Mouse (Mus musculus): ENCODE results near the gene Hint3. TPM values are rescaled to one million over a fixed set of nuclear protein-coding genes. Genes with fewer than 3 reads are reported as not detected.
"Not testable (repeated sequence)": the region's sequence is repeated elsewhere in the genome, so short reads cannot be mapped to it uniquely, and the experiment has no call there.

Hint3 gene
- 22.7 and 26.1 TPM in 2 replicates for polyA plus RNA-seq (2015; fragmentation: Nextera tagmentation; extraction: Ambion mirVana)

- no peaks in the 10 kb centered on the region for H3K36me3 ChIP-seq (ENCODE audit: insufficient read depth, low read length)
- no peak within 1 kb of the TSS for H3K4me3 ChIP-seq (ENCODE audit: low read length)
- H3K27ac ChIP-seq (ENCODE audit: low read length) = no peak within 1 kb of the TSS
- no peak within 1 kb of the TSS for H3K9ac ChIP-seq (replicated peaks; ENCODE audit: low read length)
- no peaks in the 10 kb centered on the region for H3K27me3 ChIP-seq (ENCODE audit: insufficient read depth, low read length)
- H3K9me3 ChIP-seq (ENCODE audit: low read length) = no peaks in the 10 kb centered on the region
- no peak within 1 kb of the TSS for H3K4me2 ChIP-seq (replicated peaks; ENCODE audit: low read depth, low read length)
- ATAC-seq (ENCODE audit: low FRiP score, low TSS enrichment) = no peak
- no peaks in the 10 kb centered on the region for H3K4me1 ChIP-seq (ENCODE audit: insufficient read depth, low read length)
- 86% methylated on average over 3 of the region's 3 CpGs for WGBS
Measured at GRCm38 (mm10) chr10:30629513-30629912, at the start of gene Hint3. Hint3 (minus strand) TSS chr10:30629632.

DNA sequence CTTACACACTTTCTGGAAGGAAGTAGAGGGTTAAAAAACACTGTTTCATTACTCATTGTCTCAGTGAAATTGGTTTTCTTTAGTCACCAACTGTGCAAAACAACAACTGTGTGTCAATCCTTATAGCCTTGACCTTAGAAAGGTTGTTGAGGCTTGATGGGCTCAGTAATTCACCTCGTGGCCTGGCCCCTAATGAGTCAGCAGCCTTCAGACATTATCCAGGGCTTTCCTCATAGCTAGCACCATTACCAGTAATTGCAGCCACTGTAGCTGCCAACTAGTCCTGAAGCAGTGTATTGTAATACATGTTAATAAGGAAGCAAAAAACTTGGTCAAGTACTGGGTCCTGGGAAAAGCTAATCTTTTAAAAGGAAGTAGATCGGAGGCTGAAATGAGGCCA lies 48.6 kb upstream of the Hint3 start:
- no peak overlapping the region for H3K9ac ChIP-seq (replicated peaks; ENCODE audit: low read length)
- WGBS = 69% methylated on average over 2 of the region's 2 CpGs
- no peaks in the 10 kb centered on the region for H3K4me1 ChIP-seq (ENCODE audit: insufficient read depth, low read length)
- no peaks in the 10 kb centered on the region for H3K9me3 ChIP-seq (ENCODE audit: low read length)
- no peak overlapping the region for H3K4me2 ChIP-seq (replicated peaks; ENCODE audit: low read depth, low read length)
- ATAC-seq (ENCODE audit: low FRiP score, low TSS enrichment) = no peak
- H3K4me3 ChIP-seq (ENCODE audit: low read length) = no peak overlapping the region
- no peak overlapping the region for H3K27ac ChIP-seq (ENCODE audit: low read length)
- H3K36me3 ChIP-seq (ENCODE audit: insufficient read depth, low read length) = 0 out of 2 replicates have a peak, but pooled peaks cover 9% of the 10 kb centered on the region
- no peaks in the 10 kb centered on the region for H3K27me3 ChIP-seq (ENCODE audit: insufficient read depth, low read length)

GRCm38 (mm10) chr10:30674825-30675224 lies 45.4 kb upstream of the Hint3 start:
- Histone ChIP-seq H3K4me1 (ENCODE audit: insufficient read depth, low read length) (no peaks in the 10 kb centered on the region), H3K9me3 (ENCODE audit: low read length) (no peaks in the 10 kb centered on the region), H3K36me3 (ENCODE audit: insufficient read depth, low read length) (peaks cover 20% of the 10 kb centered on the region; the same call in 1 of the 2 replicates), H3K27me3 (ENCODE audit: insufficient read depth, low read length) (no peaks in the 10 kb centered on the region), H3K9ac (replicated peaks; ENCODE audit: low read length) (no peak overlapping the region), H3K4me3 (ENCODE audit: low read length) (no peak overlapping the region), H3K4me2 (replicated peaks; ENCODE audit: low read depth, low read length) (no peak overlapping the region), H3K27ac (ENCODE audit: low read length) (no peak overlapping the region)
- 81% methylated on average over 3 of the region's 3 CpGs for WGBS
- ATAC-seq (ENCODE audit: low FRiP score, low TSS enrichment) = no peak

GRCm38 (mm10) chr10:30666580-30666979 lies 37.1 kb upstream of the Hint3 start:
- Histone ChIP-seq H3K4me3 (ENCODE audit: low read length) (no peak overlapping the region), H3K9ac (replicated peaks; ENCODE audit: low read length) (no peak overlapping the region), H3K27me3 (ENCODE audit: insufficient read depth, low read length) (no peaks in the 10 kb centered on the region), H3K36me3 (ENCODE audit: insufficient read depth, low read length) (peaks cover 6% of the 10 kb centered on the region; the same call in 1 of the 2 replicates), H3K4me1 (ENCODE audit: insufficient read depth, low read length) (no peaks in the 10 kb centered on the region), H3K9me3 (ENCODE audit: low read length) (no peaks in the 10 kb centered on the region), H3K27ac (ENCODE audit: low read length) (no peak overlapping the region), H3K4me2 (replicated peaks; ENCODE audit: low read depth, low read length) (no peak overlapping the region)
- 100% methylated on average over 2 of the region's 2 CpGs for WGBS
- ATAC-seq (ENCODE audit: low FRiP score, low TSS enrichment) = no peak

DNA sequence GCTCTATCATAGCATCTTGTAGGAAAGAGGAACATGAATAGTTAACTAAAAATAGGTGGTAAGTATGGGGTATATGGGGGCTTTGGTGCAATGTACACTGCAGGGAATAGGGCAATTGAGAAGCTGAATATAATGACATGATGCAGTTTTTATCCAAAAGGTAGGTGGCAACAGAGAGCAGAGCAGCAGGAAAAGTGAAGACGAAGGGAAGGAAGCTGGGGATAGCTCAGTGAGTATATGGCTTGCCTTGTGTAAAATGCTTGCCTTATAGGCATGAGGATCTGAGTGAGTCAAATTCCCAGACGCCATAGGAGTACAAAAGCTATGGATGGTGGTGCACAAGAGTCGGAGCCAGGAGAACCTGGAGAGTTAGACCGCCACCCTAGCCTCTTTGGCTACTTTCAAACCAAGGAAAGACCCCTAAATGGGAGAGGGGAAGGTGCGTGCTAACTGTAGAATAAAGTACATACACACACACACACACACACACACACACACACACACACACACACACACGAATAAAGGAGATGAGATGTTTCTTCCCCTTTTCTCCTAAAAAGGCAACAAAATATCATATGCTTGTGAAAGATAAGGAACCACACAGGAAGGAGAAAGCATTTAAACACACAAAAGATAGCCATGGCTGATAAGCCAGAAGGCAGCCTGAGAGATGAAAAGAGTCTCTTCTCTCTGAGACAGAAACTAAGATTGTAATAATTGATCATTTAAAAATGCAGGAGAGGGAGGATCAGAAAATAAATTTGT lies 31.3 kb upstream of the Hint3 start:
- Histone ChIP-seq H3K27ac (ENCODE audit: low read length) (no peak overlapping the region), H3K9me3 (ENCODE audit: low read length) (no peaks in the 10 kb centered on the region), H3K27me3 (ENCODE audit: insufficient read depth, low read length) (no peaks in the 10 kb centered on the region), H3K36me3 (ENCODE audit: insufficient read depth, low read length) (peaks cover 8% of the 10 kb centered on the region; the same call in 1 of the 2 replicates), H3K4me1 (ENCODE audit: insufficient read depth, low read length) (0 out of 2 replicates have a peak, but pooled peaks cover 6% of the 10 kb centered on the region), H3K9ac (replicated peaks; ENCODE audit: low read length) (no peak overlapping the region), H3K4me2 (replicated peaks; ENCODE audit: low read depth, low read length) (no peak overlapping the region), H3K4me3 (ENCODE audit: low read length) (no peak overlapping the region)
- no peak for ATAC-seq (ENCODE audit: low FRiP score, low TSS enrichment)
- WGBS = 90% methylated on average over 6 of the region's 6 CpGs

DNA sequence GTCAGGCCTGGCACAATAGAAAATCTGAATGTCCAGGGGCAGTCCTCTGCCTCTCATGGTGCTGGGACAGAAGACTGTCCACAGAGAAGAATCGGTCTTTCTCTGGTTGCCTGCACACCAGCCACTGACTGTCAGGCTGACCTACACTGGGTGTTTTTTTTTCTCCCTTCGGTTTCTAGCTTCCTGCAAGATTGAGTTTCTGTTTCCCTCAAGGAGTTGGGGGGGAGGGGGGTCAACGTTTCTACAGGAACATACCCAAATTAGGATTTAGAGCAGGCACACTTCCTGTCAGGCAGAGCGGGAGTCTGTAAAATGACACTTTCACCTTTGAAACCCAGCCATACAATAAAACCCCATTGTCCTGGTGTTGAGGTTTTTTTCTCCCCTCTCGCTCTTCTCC lies 26.2 kb upstream of the Hint3 start:
- no peaks in the 10 kb centered on the region for H3K27me3 ChIP-seq (ENCODE audit: insufficient read depth, low read length)
- WGBS = 6% methylated on average over 5 of the region's 5 CpGs
- H3K9ac ChIP-seq (replicated peaks; ENCODE audit: low read length) = peak overlapping the region; percentile 70
- ATAC-seq (ENCODE audit: low FRiP score, low TSS enrichment) = peak; percentile 91
- peak overlapping the region; percentile 68 for H3K4me2 ChIP-seq (replicated peaks; ENCODE audit: low read depth, low read length)
- H3K4me1 ChIP-seq (ENCODE audit: insufficient read depth, low read length) = peaks cover 15% of the 10 kb centered on the region; the same call in 1 of the 2 replicates
- peak overlapping the region; percentile 66 for H3K27ac ChIP-seq (ENCODE audit: low read length)
- H3K9me3 ChIP-seq (ENCODE audit: low read length) = no peaks in the 10 kb centered on the region
- peaks cover 12% of the 10 kb centered on the region; the same call in 1 of the 2 replicates for H3K36me3 ChIP-seq (ENCODE audit: insufficient read depth, low read length)
- peak overlapping the region; percentile 48 for H3K4me3 ChIP-seq (ENCODE audit: low read length)

- Histone ChIP-seq H3K4me3 (ENCODE audit: low read length) (no peak overlapping the region), H3K27me3 (ENCODE audit: insufficient read depth, low read length) (no peaks in the 10 kb centered on the region), H3K9me3 (ENCODE audit: low read length) (no peaks in the 10 kb centered on the region), H3K4me2 (replicated peaks; ENCODE audit: low read depth, low read length) (no peak overlapping the region), H3K9ac (replicated peaks; ENCODE audit: low read length) (no peak overlapping the region), H3K27ac (ENCODE audit: low read length) (no peak overlapping the region), H3K36me3 (ENCODE audit: insufficient read depth, low read length) (0 out of 2 replicates have a peak, but pooled peaks cover 12% of the 10 kb centered on the region), H3K4me1 (ENCODE audit: insufficient read depth, low read length) (no peaks in the 10 kb centered on the region)
- ATAC-seq (ENCODE audit: low FRiP score, low TSS enrichment) = no peak
- WGBS = 29% methylated on average over 2 of the region's 2 CpGs
Measured at GRCm38 (mm10) chr10:30647681-30648080, 18.2 kb upstream of the Hint3 start.

- Histone ChIP-seq H3K9me3 (ENCODE audit: low read length) (no peaks in the 10 kb centered on the region), H3K4me2 (replicated peaks; ENCODE audit: low read depth, low read length) (no peak overlapping the region), H3K27me3 (ENCODE audit: insufficient read depth, low read length) (no peaks in the 10 kb centered on the region), H3K36me3 (ENCODE audit: insufficient read depth, low read length) (no peaks in the 10 kb centered on the region), H3K4me1 (ENCODE audit: insufficient read depth, low read length) (no peaks in the 10 kb centered on the region), H3K4me3 (ENCODE audit: low read length) (no peak overlapping the region), H3K27ac (ENCODE audit: low read length) (no peak overlapping the region), H3K9ac (replicated peaks; ENCODE audit: low read length) (no peak overlapping the region)
- ATAC-seq (ENCODE audit: low FRiP score, low TSS enrichment) = no peak
- 88% methylated on average over 3 of the region's 3 CpGs for WGBS
Measured at GRCm38 (mm10) chr10:30638216-30638615, 8.8 kb upstream of the Hint3 start.

- not testable (repeated sequence) for H3K4me1 ChIP-seq (ENCODE audit: insufficient read depth, low read length); H3K27me3 ChIP-seq (ENCODE audit: insufficient read depth, low read length); H3K36me3 ChIP-seq (ENCODE audit: insufficient read depth, low read length); H3K9ac ChIP-seq (replicated peaks; ENCODE audit: low read length); H3K4me3 ChIP-seq (ENCODE audit: low read length); H3K4me2 ChIP-seq (replicated peaks; ENCODE audit: low read depth, low read length); H3K27ac ChIP-seq (ENCODE audit: low read length); H3K9me3 ChIP-seq (ENCODE audit: low read length); ATAC-seq (ENCODE audit: low FRiP score, low TSS enrichment)
- WGBS = 65% methylated on average over 1 of the region's 1 CpGs
Measured at GRCm38 (mm10) chr10:30636474-30637154, 7.2 kb upstream of the Hint3 start.

- no peaks in the 10 kb centered on the region for H3K27me3 ChIP-seq (ENCODE audit: insufficient read depth, low read length)
- H3K36me3 ChIP-seq (ENCODE audit: insufficient read depth, low read length) = no peaks in the 10 kb centered on the region
- no peaks in the 10 kb centered on the region for H3K4me1 ChIP-seq (ENCODE audit: insufficient read depth, low read length)
- H3K27ac ChIP-seq (ENCODE audit: low read length) = no peak overlapping the region
- H3K4me2 ChIP-seq (replicated peaks; ENCODE audit: low read depth, low read length) = no peak overlapping the region
- no peak for ATAC-seq (ENCODE audit: low FRiP score, low TSS enrichment)
- WGBS = 100% methylated on average over 1 of the region's 1 CpGs
- no peak overlapping the region for H3K9ac ChIP-seq (replicated peaks; ENCODE audit: low read length)
- H3K9me3 ChIP-seq (ENCODE audit: low read length) = no peaks in the 10 kb centered on the region
- no peak overlapping the region for H3K4me3 ChIP-seq (ENCODE audit: low read length)
Measured at GRCm38 (mm10) chr10:30632718-30633117, 3.3 kb upstream of the Hint3 start.

Data from kidney, embryonic 16.5 days (tissue).